Mouse (Mus musculus) lung, postnatal 36 days (tissue): ENCODE data around the gene Carns1.

ENCODE experiments used
- DNase-seq: peaks from one replicate; pipeline ENCODE4 v3.0.0; 2022; ENCODE audit warnings: mixed read lengths

Carns1 gene

GRCm38 (mm10) chr19:4201291-4201909 is 26.1 kb upstream of the Carns1 start, which contains the start of gene Rad9a:
Gene Rad9a, minus strand, starts transcription at chr19:4201662.
- DNase-seq: peak; percentile 100

GRCm38 (mm10) chr19:4197180-4197579 is 21.9 kb upstream of the Carns1 start:
- DNase-seq: no peak

GRCm38 (mm10) chr19:4196548-4196947 is 21.3 kb upstream of the Carns1 start:
- no peak for DNase-seq

- no peak for DNase-seq
Observed at GRCm38 (mm10) chr19:4196048-4196447, 20.8 kb upstream of the Carns1 start.

GRCm38 (mm10) chr19:4194776-4195650 is 19.7 kb upstream of the Carns1 start:
- DNase-seq: no peak

GRCm38 (mm10) chr19:4194021-4194724 is 18.9 kb upstream of the Carns1 start:
- no peak for DNase-seq

GRCm38 (mm10) chr19:4193129-4193528 is 17.9 kb upstream of the Carns1 start:
- DNase-seq: no peak

GRCm38 (mm10) chr19:4192251-4192985 is 17.1 kb upstream of the Carns1 start:
- no peak for DNase-seq

- peak; percentile 97 for DNase-seq
Observed at GRCm38 (mm10) chr19:4191528-4192250, 16.4 kb upstream of the Carns1 start, which contains the start of gene Ppp1ca. Gene Ppp1ca, plus strand, starts transcription at chr19:4192065.

GRCm38 (mm10) chr19:4190831-4191334 is 15.6 kb upstream of the Carns1 start, which contains the start of gene Tbc1d10c:
Gene Tbc1d10c, minus strand, starts transcription at chr19:4191284.
- DNase-seq: peak; percentile 70

- no peak for DNase-seq
Observed at GRCm38 (mm10) chr19:4189051-4189620, 13.9 kb upstream of the Carns1 start.

GRCm38 (mm10) chr19:4187303-4187702 is 12.0 kb upstream of the Carns1 start:
- DNase-seq: no peak

- DNase-seq: peak; percentile 44
Observed at GRCm38 (mm10) chr19:4184976-4185975, 10.0 kb upstream of the Carns1 start.

- no peak for DNase-seq
Observed at GRCm38 (mm10) chr19:4183689-4184088, 8.4 kb upstream of the Carns1 start.

GRCm38 (mm10) chr19:4181892-4182291 is 6.6 kb upstream of the Carns1 start:
- DNase-seq: peak; percentile 87

GRCm38 (mm10) chr19:4180411-4180810 is 5.1 kb upstream of the Carns1 start:
- no peak for DNase-seq

GRCm38 (mm10) chr19:4172925-4173324 is 2.4 kb downstream of the Carns1 start:
- DNase-seq: no peak

GRCm38 (mm10) chr19:4171393-4172290 is 3.6 kb downstream of the Carns1 start:
- DNase-seq: peak; percentile 41
